Mouse (Mus musculus) spleen, postnatal 10 days (tissue): ENCODE measurements around the gene Shisal1.

Experiments used
- DNase-seq, 2 experiments: peaks; one replicate each; pipeline ENCODE4 v3.0.0; 2021 to 2022; ENCODE audit warnings: low spot score in 2 of 2

The Shisal1 gene

DNA sequence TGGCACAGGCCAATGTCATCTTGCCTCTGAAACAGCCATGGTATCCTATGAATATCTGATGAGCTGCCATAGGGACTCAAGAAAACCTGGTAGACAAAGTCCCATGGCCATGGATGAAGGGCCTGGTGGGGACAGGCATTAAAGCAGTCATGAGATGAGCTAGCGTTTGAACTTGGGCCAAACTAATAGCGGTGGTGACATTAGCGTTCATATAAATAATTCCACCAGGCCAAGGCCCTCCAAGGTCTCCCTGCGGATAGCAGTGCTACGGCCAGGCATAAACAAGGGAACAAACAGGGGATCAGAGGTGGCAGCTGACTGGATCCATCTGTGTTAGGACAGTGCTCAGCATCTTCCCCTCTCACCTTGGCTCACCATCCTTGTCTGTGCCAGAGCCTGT lies 21.2 kb downstream of the Shisal1 start:
- DNase-seq: no peak

DNA sequence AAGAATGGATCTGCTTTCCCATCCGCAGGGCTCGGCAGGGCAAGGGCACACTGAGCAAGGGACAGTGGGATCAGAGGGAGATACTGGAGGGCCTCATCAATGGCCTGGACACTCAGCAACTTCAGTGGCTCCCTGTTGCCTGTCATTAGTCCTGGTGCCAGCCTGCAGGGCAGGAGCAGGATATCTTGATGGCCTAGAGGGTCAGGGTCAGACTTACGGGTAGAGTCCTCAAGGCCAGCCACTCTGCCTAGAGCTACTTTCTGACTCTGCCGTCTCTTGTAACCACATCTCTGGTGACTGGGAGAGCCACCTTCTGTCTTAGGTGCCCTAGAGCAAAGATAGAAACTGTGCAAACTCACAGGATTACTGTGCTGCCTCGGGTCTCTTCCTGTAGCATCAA lies 23.1 kb downstream of the Shisal1 start:
- DNase-seq: no peak

DNA sequence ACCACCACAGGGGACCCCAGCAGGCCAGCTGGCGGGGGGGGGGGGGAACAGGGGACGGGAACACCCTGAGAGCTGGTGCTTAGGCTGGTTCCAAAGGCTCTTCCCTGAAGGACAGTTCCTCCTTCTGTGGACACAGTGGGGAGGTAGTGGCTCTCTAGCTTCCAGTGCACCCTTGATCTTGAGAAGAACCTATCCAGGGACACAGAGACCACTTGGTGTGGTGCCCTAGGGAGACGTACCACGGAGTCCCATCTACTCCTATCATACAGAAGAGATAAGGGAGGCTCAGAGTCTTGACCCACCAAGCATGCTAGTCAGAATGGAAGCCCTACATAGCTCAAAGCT lies 28.7 kb downstream of the Shisal1 start:
- DNase-seq: no peak

DNA sequence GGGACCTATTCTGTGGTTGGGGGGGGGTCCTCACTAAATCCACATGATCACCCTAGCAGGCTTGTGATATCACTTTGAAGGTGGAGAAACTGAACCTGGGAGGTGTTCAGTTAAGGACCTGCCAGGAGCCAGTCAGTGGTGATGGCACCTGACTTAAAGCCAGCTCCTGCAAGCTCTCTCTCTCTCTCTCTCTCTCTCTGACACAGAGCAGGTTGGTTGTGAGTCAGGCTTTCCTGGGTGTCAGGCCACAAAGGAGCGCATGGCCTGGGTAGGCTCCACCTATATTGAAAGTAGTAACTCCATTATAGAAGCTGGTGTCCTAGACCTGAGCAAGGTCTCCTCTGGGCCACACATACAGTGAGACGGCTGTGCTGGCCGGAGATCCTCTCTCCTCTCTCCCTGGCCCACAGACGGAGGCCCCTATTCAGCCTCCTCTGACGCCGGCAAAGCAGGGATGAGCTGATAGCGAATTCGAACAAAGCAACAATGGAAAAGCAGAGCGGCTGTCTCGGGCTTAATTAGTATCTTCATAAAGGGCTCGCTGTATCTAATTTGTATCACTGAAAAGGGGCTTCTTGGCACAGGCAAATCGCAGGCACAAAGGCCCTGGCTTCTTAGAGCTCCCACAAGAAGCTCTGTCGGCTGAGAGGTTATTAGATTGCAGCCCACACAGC lies 29.2 kb downstream of the Shisal1 start:
- no peak for DNase-seq

DNA sequence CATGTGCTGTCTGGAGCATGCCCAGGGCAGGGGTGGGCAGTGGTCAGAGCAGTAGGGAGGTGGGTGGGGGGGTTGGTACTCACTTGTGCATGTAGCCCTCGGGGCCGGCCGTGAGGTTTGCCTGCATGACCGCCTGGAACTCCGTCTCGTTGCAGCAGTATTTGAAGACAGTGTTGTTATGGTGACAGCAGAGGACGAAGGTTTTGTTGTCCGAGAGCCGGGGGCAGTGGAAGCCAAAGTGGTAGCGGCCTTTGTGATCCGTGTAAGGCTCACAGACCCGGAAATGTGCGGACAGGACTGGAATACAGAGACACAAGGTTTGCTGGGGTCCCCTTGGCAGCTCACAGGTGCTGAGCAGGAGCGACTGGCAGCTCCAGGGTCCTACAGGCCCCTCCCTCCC lies 29.9 kb downstream of the Shisal1 start:
- no peak for DNase-seq

DNA sequence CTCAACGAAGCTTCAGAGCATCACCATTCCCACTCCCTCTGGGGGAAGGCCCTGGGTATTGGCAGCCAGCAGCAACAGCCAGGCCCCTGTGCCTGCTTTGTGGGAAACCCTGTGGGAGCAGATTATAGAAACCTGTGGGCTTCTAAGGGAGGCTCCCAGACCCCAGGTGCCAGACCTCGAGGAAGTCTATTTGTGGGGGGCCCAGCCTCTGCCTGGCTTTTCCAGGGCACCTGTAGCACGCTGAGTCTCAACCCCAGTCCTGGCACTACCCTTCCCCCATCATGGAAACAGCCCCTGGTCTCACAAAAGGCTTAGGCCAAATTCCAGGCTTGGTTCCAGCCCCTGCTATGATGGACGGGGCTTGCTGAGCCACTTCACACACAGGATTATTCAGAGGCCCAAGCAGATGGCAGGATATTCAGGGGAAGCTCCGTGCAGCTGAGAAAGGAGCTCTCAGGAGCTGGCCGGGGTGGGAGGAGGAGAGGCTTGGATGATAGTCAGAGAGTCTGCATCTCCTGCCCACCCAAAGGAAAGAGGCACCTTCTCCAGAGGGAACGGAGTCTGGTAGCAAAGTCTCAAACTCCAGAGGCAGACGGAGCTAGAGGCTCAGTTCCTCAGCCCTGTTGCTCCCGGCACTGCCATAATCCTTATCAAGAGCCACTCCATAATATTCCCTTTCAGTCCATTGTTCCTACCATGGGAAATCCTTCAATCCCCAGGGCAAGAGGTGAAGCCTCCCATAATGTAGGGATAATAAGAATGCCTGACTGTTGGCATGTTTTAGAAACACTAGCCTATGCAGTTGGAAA lies 32.7 kb downstream of the Shisal1 start:
- no peak for DNase-seq

DNA sequence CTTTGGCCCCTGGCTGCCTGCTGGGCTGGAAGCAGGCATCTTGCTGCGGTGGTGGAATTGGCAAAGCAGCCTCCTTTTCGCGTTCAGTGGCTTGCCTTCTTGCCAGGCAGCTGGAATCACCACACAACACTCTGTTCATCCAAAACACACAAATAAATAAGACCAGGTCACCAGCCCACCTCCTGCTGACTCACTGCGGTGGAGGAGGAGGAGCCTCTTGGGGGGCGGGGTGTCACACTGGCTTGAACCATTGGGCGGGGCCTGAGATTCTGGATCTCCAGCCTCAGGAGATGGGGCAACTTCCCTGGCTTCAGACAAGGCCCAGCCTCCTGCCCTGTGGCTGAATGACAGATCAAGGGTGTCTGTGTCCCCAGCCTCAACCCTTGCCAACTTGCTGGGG lies 34.5 kb downstream of the Shisal1 start:
- DNase-seq: peak; percentile 41 to 76

DNA sequence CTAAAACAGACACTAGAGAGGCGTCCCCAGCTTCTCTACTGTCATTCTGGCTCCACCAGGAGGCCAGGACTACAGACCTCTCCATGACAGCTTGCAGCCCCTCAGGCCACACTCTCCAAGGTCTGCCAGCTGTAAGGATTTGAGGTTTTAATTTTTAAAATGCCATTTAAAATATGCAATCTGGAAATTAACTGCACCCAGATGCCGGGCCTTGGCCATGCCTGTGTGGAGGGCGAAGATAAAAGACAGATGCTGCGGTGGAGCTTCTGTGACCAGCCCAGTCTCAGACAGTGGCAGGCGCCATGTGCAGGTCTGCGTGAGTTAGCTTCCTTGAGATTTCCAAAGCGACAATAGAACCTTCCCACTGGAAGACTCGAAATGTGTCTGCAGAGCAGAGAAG lies 36.8 kb downstream of the Shisal1 start:
- no peak for DNase-seq

DNA sequence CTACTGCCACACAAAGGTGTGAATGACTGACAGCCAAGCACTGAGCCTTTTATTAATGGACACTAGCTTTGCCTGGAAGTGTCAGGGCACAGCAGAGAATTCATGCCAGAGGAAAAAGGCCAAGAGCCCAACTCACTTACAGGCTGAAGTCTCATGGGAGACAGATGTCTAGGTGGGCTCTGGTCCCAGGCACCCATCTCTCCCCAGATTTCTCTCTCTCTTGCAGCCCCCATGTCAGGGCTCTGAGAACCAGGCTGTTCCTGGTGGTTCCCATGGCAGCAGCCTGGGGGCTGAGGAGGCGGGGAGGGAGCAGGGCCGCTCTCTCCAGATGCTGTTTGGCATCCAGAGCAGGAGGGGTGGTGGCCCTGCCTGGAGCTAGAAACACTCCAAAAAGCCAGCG lies 38.3 kb downstream of the Shisal1 start:
- no peak for DNase-seq

DNA sequence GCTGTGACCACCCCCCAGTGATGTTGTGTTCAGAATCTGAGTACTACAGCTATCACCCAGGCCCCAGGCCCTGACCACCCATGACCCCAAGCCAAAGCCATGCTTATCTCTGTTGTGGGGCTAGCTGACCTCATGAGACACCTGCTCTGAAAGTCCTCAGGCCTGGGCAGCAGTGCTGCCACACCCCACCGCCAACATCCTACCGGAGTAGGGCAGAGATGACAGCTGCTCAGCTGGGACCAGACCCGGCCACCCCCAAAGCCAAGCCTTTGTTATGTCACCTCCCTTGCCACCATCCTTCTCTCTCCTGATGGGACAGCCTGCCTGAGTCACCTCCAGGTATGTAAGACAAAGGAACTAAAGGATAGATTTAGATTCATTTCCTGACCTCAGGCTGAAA lies 41.1 kb downstream of the Shisal1 start:
- DNase-seq: no peak

DNA sequence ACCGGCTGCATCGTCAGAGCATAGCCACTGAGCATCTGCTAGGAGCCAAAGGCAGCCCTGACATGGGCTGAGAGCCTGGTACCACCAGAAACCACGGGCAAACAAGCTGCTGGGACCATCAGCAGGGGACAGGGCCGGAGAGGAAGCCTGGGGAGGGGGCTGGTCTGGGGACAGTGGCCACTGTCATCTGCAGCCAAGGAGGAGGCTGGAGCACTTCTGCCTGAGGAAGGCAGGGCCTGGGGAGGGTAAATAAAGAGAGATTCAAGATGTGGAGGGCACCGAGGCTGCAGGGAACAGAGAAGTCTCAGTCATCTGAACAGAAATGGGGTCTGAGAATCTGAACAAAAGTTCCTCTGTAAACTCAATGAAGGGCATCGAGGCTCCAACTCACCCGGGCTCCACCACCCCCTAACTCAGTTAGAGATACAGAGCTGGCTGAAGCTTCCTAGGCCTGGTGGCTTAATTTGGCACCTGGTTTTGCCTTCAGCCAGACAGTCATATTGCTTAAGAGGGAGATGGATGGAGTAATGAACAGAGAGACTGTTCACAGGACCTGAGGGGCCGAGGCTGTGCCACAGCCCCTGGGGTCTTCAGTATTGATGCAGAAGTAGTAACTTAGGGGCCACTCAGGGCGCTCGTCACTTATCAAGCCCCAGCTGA lies 43.3 kb downstream of the Shisal1 start:
- no peak for DNase-seq

DNA sequence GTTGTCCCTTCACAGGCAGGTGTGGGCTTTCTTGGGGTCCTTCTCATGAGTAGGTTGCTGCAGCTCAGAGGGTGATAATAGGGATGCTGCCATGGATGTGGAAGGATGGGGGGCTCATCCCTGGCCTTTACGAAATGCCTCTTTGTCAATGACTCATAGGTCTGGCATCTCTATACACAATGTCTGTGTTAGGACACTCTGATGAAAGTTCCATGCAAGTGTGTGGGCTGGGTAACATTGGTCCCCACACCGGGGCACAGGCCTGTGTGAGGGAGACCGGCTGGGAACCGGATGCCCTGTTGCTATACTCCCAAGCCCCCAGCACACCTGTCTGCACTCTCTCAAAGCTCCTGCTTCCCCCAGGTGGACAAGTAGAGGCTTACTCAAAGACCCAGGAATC lies 48.3 kb downstream of the Shisal1 start:
- no peak for DNase-seq

DNA sequence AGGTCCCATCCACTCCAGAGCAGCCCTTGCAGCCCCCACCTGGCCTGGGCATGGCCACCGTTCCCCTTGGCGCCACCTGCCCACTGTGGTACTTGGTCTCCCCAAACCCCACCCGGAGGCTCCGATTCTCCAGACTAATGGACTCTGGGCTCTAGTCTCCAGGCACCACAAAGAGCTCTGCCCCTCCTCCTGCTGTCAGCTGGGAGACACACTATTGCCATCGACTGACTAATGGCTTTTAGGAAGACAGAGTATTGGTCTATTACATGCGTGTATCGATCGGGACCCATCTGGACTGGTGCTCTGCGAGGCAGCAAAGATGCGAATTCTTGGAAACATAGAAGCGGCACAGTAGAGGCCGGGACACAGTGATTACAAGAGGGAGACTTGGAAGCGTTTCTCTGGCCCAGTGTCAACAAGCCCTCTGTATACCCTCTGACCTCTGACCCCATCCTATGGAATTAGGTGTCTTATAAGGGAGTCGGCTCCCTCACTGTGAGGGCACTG lies 49.2 kb downstream of the Shisal1 start:
- no peak for DNase-seq

DNA sequence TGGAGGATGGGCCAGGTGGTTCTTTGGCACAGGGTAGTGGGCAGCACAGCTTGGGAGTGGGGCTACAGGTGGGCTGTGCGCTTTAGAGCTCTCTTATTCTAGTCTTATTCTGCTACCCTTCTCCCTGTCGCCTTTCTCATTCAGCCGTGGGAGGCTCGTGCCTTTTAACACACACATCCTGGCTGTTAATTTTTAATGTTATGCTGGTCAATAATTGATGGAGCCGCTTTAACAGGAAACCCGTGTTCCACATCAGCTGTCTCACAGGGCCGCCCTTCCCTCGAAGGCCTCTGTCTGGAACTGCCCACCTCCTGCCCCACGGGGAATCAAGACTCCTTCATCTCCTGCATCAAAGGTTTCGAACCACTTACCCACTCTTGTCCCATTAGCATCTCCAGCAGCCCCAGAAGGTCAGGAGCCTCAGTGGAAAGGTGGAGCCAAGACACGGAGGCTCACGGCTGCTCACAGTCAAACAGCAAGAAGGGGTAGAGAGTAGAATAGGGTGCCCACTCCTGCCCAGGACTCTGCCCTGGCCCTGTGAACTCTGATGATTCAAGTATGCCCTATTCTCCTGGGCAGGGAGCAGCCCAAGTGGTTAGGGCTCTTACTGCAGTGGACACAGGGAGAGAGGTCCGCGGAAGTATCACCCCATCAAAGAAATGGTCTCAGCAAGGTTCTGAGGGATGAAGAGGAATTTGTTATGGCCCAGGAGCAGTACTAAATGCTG lies 51.4 kb downstream of the Shisal1 start:
- no peak for DNase-seq

DNA sequence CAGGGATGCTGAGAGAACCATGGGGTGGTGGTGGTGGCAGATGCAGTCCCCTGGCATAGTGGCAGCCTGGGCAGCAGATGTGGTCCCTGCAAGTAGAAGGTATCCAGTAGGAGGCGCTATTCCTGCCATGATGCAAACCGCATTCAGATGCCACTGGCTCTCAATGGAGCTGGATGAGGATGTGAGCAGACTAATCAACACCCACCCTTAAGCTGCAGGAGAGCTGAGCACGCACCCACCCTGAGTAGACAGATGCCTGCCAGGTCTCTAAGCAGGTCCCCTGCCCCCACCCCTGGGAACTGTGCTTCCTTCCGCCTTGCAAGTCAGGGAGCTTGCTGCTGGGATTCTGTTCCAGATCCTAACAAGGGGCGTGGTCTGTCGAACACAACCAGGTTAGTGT lies 53.6 kb downstream of the Shisal1 start:
- no peak for DNase-seq

DNA sequence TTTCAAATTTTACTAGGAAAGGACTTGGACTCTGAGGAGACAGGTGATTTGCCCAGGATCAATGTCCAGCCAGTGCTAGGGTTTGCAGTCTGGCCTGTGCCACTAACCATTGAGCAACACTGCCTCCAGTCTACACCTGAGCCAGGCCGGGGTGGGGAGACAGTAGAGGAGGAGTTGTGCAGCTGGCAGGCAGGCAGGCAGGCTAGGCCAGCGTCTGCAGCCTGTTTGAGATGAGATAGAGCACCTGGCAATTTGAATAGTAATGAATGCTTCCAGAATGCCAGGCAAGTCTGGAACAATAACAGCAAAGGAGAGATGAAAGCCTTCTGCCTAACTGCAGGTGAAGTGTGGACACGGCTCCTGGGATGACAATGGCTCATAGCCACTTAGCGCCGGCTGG lies 54.1 kb downstream of the Shisal1 start:
- DNase-seq: no peak

DNA sequence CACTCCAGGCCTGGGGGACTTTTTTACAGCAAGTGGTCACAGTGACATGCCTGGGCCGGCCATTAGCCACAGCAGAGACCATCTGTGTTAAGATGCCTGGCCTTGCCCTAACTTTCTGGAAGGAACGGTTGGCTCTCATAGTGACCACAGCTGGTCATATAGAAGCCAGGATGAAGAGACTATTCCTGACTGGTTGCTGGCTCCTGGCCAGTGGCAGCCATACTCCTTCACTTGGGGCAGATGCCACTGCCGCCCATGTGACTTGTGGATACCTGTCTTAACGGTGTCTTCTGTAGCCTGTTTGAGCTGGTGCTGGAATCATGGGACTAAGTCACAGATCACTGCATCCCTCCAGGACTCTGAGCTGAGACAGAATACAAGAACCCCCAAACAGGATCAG lies 54.8 kb downstream of the Shisal1 start:
- no peak for DNase-seq

DNA sequence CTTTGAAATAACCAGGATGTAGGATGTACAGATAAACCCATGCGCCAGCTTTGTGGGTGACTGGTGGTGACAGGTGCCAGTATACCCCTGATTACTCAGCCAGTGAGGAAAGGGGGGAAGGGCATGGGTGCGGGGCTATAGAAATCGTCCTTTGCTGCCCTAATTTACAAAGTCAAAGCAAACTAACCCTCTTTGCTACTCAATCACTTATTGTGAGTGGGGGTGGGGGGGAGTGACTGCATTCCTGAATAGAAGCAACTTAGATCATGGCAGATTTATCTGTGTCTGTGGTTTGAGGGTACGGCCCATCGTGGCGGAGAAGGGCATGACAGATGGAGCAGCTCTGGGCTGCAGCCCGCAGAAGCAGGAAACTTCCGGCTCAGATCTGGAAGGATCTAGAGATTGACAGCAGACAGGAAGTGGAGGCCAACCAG lies 58.2 kb downstream of the Shisal1 start:
- no peak for DNase-seq

DNA sequence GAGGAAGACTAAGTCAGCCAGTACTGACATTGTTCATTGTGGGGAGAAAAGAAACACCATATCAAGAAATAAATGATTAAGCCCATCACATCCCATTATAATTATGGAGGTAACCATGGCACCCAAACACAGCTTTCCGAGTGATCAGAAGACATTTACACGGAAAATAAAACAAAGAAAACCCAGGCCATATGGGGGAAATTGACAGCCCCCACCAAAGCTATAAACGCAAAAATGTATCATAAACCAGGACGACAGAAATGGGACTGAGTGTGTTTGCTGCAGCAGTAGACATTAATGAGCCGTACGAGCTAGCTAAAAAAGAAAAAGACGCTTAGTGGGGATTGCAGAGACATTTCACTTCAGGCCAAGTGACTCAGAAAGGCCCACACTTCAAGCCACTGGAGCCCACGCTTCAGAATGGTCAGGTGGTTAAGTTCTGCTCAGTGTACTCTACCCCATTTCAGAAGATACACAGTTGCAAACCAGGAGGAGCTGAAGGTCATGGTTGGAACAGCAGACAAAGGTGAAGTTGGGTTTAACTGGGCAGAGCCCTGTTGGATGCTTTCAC lies 60.8 kb downstream of the Shisal1 start:
- DNase-seq: no peak

DNA sequence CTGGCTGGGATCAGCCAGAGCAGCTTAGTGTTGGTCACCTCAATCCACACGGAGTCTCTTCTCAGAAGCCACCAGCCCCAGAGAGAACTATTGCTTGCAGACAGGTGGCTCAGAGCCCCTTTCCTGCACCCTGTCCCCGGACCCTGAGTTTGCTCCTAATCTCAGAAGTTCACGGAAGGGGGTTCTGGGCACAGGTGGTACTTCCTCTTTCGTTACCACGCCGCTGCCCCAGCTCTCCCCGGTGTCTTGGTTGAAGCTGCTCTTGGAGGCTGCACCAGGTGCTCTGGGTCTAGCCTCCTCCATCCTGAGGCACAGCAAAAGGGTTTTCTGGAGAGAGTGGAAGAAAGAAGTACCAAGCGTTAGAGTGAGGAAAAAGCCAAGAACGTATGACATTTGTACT lies 62.8 kb downstream of the Shisal1 start:
- DNase-seq: no peak

DNA sequence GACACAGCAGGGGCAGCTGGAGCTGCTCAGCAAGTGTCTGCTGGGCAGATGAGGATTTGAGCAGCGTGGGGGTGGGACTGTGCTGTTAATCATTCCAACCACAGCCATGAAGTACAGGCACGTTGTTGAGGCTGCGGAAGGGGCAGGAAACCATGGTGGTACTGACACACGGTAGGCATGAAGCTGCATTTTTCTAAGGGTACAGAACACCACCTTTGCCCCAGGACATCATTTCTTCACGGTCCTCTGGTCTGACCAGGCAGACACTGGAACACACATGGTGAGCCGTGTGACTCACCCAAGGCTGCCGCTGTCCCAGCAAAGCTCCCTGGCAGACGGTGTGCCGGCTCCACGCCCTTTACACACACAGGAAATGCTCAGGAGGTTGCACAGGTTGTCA lies 66.7 kb downstream of the Shisal1 start:
- no peak for DNase-seq

DNA sequence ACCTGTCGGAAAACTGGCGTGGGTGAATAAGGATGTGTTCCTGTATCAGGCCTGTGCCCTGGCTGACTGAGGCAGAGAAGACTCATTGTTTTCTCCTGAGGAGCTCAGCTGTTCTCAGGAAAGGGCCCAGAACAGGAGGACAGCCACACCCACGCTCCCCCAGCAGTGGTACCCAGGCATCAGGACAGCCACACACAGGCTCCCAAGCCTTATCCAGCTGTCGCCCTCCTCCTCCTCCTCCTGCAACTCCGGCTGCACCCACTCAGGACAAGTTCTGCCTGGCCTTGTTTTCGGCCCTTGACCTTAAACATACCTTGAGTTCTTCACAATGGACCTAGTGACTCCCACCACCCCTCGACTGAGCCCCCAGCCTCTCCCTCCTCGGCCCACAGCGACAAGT lies 68.2 kb downstream of the Shisal1 start:
- DNase-seq: no peak
